Mouse (Mus musculus): ENCODE data around the gene Pip5k1b. TPM values are rescaled to one million over a fixed set of nuclear protein-coding genes. Genes with fewer than 3 reads are reported as not detected.
"Not testable (repeated sequence)": the region's sequence is repeated elsewhere in the genome, so short reads cannot be mapped to it uniquely, and the experiment has no call there.

The Pip5k1b gene
- polyA plus RNA-seq, 1 experiment from 2014 or later: 0.77 TPM

DNA sequence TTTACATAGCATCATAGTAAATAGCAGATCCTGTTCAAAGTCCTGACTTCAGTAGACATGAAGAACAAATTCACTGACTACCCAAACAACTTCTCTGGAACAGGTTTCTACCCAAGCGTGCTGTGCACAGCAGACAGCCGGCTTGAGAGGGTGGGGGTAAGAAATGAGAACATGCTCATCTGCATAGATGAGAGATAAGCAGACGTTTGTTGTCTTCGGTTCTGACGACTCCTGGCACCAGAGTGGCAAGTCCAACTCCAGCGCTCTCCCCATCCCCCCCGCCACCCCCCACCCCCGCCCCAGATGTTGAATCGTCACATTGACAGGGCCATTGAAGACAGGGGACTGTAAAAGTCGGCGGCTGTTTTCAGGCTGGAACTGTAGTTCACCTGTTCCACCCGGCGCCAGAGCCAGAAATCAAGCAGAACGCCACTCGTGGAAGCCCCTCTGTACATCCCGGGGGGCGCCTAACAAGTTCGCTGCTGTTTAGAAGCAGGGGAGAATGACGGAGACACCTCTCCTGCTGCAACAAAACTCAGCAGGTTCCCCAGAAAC, 684 bp downstream of the Pip5k1b start:
- no peak overlapping the region for H3K27ac ChIP-seq
- no peak overlapping the region for H3K9ac ChIP-seq
- WGBS: 0% methylated on average over 19 of the region's 19 CpGs
- no peak for ATAC-seq (ENCODE audit: insufficient number of reproducible peaks, low FRiP score, low TSS enrichment, low read depth)
- peaks cover 49% of the 10 kb centered on the region for H3K27me3 ChIP-seq
- H3K4me2 ChIP-seq: peak overlapping the region; percentile 96
- H3K9me3 ChIP-seq: no peaks in the 10 kb centered on the region
- peak overlapping the region; percentile 77 for H3K4me3 ChIP-seq
- no peaks in the 10 kb centered on the region for H3K36me3 ChIP-seq
- H3K4me1 ChIP-seq: peaks cover 26% of the 10 kb centered on the region

DNA sequence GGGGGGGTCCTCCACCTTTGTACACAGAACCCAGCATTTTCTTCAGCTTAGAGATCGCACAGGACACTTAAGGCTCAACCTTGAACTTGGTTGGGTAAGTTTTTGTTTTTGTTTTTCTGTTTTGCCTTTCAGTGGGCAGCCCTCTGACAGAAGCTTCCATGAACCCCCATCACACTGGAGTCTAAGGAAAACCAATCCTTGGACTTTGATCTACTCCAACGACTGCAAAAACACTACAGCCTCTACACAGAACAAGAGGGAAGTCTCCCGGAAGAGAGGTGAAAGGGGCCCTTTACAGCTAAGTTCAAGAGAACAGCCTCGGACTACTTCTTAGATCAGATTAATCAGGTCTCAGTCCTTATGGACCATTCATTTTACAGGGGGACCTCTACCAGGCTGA, 1.2 kb downstream of the Pip5k1b start:
- Histone ChIP-seq H3K4me3 (no peak overlapping the region), H3K27me3 (peaks cover 49% of the 10 kb centered on the region), H3K27ac (no peak overlapping the region), H3K36me3 (no peaks in the 10 kb centered on the region), H3K9ac (no peak overlapping the region), H3K4me2 (no peak overlapping the region), H3K4me1 (peaks cover 26% of the 10 kb centered on the region), H3K9me3 (no peaks in the 10 kb centered on the region)
- ATAC-seq (ENCODE audit: insufficient number of reproducible peaks, low FRiP score, low TSS enrichment, low read depth): no peak
- 24% methylated on average over 4 of the region's 4 CpGs for WGBS

DNA sequence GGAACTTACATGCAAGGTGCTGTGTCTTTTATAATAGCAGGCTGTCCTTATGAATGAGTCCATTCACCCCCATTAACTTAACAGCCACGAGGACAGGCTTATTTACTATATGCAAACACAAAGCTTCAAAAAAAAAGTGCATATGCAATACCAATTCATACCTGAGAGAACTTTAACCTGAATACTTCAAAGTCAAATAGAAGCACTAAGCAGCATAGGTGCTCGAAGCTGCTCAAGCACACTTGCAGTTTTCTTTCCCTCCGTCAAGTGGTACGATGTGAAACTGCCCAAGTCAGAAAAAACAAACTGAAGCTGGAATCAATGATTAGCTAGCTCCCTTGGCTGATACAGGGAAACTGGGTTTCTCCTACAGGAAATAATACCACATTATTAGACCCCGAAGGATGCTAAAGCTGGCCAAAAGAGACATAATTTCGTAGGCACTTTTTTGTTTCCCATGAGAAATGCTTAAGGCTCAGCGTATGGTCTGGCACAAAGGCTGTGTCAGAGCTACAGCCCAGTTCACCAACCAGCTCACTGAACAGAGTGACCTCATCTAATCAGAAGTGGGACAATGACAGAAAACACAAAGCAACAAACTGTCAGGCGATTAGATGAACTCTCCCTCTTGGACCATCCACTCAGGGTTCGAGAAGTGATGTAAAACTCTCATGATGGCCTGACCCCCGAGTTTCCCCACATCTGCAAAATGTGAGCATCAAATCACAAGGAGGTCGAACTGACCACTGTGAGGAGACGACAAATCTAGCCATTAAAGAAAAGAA, 2.2 kb downstream of the Pip5k1b start:
- no peaks in the 10 kb centered on the region for H3K36me3 ChIP-seq
- ATAC-seq (ENCODE audit: insufficient number of reproducible peaks, low FRiP score, low TSS enrichment, low read depth): no peak
- H3K4me1 ChIP-seq: peaks cover 26% of the 10 kb centered on the region
- no peak overlapping the region for H3K4me3 ChIP-seq
- WGBS: 70% methylated on average over 12 of the region's 12 CpGs
- H3K9ac ChIP-seq: no peak overlapping the region
- H3K27ac ChIP-seq: no peak overlapping the region
- no peak overlapping the region for H3K4me2 ChIP-seq
- no peaks in the 10 kb centered on the region for H3K9me3 ChIP-seq
- H3K27me3 ChIP-seq: peaks cover 44% of the 10 kb centered on the region

DNA sequence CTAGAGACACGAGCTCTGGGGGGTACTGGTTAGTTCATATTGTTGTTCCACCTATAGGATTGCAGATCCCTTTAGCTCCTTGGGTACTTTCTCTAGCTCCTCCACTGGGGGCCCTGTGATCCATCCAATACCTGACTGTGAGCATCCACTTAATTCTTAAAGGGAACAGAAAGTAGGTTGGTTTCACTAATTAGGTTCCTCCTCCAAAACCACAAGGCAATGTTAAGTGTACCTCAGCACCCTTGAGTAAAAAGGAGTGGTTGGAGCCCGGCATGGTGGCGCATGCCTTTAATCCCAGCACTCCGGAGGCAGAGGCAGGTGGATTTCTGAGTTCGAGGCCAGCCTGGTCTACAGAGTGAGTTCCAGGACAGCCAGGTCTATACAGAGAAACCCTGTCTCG, 3.0 kb downstream of the Pip5k1b start:
- not testable (repeated sequence) for H3K9ac ChIP-seq; H3K4me3 ChIP-seq; H3K27ac ChIP-seq; H3K9me3 ChIP-seq; H3K4me2 ChIP-seq; H3K36me3 ChIP-seq; ATAC-seq (ENCODE audit: insufficient number of reproducible peaks, low FRiP score, low TSS enrichment, low read depth)
- WGBS: 88% methylated on average over 6 of the region's 6 CpGs
- Histone ChIP-seq H3K4me1 (peaks cover 24% of the 10 kb centered on the region), H3K27me3 (peaks cover 39% of the 10 kb centered on the region)

DNA sequence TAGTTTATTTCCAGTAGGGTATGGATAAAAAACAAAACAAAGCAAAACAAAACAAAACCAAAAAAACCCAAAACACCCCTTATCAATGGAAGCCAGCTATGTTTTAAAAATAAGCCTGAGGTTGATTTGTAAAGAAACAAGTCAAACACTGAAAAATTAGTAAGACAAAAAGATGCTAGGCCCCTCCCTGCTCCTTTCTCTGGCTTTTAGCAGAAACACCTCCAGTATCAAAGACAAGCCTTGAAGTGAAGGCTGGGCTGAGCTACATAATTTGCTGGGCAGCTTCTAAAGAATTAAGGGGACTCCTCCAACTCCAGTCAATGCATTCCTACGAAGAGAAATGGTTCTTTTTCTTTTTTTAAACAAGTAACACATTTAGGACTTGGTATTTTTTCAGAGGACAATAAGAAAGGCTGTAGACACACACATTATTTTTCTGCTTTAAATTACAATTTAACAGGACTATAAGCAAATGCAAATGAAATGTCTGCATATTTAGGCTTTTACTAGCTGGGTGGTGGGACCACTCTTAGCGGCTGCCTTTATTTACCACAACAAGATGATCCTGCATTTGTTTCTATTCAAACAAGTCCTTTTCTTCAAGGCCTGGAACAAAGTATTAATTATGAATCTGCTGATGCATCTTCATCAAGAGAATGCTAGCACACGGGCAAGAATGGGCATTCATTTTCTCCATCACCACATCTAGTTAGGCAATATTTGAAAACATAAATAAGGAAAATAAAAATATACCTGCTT, 4.3 kb downstream of the Pip5k1b start:
- Histone ChIP-seq H3K4me3 (no peak overlapping the region), H3K9ac (no peak overlapping the region), H3K36me3 (no peaks in the 10 kb centered on the region), H3K4me1 (peaks cover 12% of the 10 kb centered on the region), H3K27me3 (peaks cover 28% of the 10 kb centered on the region), H3K9me3 (0 out of 2 replicates have a peak, but pooled peaks cover 5% of the 10 kb centered on the region), H3K4me2 (no peak overlapping the region), H3K27ac (no peak overlapping the region)
- ATAC-seq (ENCODE audit: insufficient number of reproducible peaks, low FRiP score, low TSS enrichment, low read depth): no peak
- 59% methylated on average over 3 of the region's 3 CpGs for WGBS

DNA sequence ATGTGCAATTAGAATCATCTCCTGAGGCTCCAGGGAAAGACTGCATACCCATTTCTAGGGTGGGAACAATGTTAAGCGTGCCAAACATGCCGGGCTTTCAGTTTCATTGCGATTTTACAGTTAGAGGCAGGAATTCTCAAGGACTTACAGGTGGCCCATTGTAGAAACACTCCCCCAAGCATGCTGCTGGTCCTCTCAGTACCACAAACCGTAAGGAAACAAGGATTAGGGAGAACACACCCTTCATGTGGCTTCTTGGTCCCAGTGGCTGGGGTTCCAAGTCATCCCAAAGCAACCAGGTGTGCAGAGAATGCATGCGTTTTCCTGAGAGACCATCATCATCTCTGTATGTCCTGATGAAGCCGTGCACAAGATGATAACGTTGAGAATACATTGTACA, 4.9 kb downstream of the Pip5k1b start:
- Histone ChIP-seq H3K4me1 (peaks cover 9% of the 10 kb centered on the region), H3K4me2 (no peak overlapping the region), H3K27ac (no peak overlapping the region), H3K4me3 (no peak overlapping the region), H3K27me3 (peaks cover 22% of the 10 kb centered on the region), H3K36me3 (no peaks in the 10 kb centered on the region), H3K9me3 (0 out of 2 replicates have a peak, but pooled peaks cover 5% of the 10 kb centered on the region), H3K9ac (no peak overlapping the region)
- WGBS: 68% methylated on average over 7 of the region's 7 CpGs
- ATAC-seq (ENCODE audit: insufficient number of reproducible peaks, low FRiP score, low TSS enrichment, low read depth): no peak

DNA sequence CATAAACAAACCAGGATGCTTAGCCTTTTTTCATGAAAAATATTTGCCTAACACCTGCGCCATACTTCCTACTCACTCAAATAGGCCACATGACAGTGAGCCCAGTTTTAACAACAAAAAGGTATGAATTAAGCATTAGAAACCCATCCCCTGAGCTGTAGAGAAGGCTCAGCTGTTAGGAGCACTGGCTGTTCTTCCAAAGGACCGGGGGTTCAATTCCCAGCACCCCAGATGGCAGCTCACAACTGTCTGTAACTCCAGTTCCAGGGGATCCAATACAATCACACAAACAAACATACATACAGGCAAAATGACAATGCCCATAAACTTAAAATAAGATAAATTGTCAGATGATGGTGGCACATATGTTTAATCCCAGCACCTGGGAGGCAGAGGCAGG, 5.7 kb downstream of the Pip5k1b start:
- Histone ChIP-seq H3K27me3 (peaks cover 15% of the 10 kb centered on the region), H3K36me3 (no peaks in the 10 kb centered on the region), H3K4me2 (no peak overlapping the region), H3K27ac (no peak overlapping the region), H3K4me1 (peaks cover 3% of the 10 kb centered on the region), H3K4me3 (no peak overlapping the region), H3K9ac (no peak overlapping the region), H3K9me3 (0 out of 2 replicates have a peak, but pooled peaks cover 5% of the 10 kb centered on the region)
- WGBS: 94% methylated on average over 2 of the region's 2 CpGs
- ATAC-seq (ENCODE audit: insufficient number of reproducible peaks, low FRiP score, low TSS enrichment, low read depth): no peak

DNA sequence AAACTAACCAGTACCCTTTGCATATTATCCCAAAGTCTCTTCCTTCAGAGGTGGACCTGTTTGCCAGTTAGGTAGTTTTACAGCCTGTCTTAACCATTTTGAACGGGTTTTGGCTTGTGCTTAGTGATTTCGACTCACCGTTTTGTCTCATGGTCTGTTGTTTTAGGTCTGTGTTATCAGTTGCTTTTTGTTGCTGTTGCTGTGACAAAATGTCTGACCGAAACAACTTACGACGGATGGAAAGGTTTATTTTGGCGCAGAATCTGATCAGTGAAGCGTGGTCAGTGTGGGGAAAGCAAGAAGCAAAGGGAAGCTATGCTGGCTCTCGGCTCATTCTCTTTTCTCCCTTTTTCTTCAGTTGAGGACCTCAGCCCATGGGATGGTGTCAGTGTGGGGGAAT, 7.3 kb downstream of the Pip5k1b start:
- Histone ChIP-seq H3K9ac (no peak overlapping the region), H3K27me3 (0 out of 2 replicates have a peak, but pooled peaks cover 2% of the 10 kb centered on the region), H3K4me2 (no peak overlapping the region), H3K4me3 (no peak overlapping the region), H3K4me1 (no peaks in the 10 kb centered on the region), H3K9me3 (0 out of 2 replicates have a peak, but pooled peaks cover 5% of the 10 kb centered on the region), H3K27ac (no peak overlapping the region), H3K36me3 (no peaks in the 10 kb centered on the region)
- no peak for ATAC-seq (ENCODE audit: insufficient number of reproducible peaks, low FRiP score, low TSS enrichment, low read depth)
- WGBS: 96% methylated on average over 9 of the region's 9 CpGs

DNA sequence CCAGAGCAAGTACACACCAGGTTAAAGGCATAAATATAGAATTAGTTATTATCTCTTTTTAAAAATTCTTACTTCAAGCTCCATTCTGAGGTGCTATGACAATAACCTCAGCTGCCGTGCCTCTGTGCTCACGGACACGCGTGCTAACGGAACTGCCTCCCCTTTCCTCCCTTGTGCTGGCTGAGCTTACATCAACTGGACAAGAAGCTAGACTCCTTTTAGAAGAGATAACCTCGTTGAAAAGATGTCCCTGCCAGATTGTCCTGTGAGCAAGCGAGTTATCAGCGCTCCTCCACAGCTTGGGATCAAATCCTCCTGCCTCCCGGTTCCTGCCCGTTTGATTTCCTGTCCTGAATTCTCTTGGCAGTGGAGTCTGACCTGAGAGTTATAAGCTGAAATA, 9.5 kb downstream of the Pip5k1b start:
- no peak overlapping the region for H3K9ac ChIP-seq
- no peak overlapping the region for H3K4me3 ChIP-seq
- H3K4me2 ChIP-seq: no peak overlapping the region
- 81% methylated on average over 10 of the region's 10 CpGs for WGBS
- H3K36me3 ChIP-seq: no peaks in the 10 kb centered on the region
- no peaks in the 10 kb centered on the region for H3K4me1 ChIP-seq
- no peak overlapping the region for H3K27ac ChIP-seq
- 0 out of 2 replicates have a peak, but pooled peaks cover 5% of the 10 kb centered on the region for H3K9me3 ChIP-seq
- no peak for ATAC-seq (ENCODE audit: insufficient number of reproducible peaks, low FRiP score, low TSS enrichment, low read depth)
- H3K27me3 ChIP-seq: no peaks in the 10 kb centered on the region

DNA sequence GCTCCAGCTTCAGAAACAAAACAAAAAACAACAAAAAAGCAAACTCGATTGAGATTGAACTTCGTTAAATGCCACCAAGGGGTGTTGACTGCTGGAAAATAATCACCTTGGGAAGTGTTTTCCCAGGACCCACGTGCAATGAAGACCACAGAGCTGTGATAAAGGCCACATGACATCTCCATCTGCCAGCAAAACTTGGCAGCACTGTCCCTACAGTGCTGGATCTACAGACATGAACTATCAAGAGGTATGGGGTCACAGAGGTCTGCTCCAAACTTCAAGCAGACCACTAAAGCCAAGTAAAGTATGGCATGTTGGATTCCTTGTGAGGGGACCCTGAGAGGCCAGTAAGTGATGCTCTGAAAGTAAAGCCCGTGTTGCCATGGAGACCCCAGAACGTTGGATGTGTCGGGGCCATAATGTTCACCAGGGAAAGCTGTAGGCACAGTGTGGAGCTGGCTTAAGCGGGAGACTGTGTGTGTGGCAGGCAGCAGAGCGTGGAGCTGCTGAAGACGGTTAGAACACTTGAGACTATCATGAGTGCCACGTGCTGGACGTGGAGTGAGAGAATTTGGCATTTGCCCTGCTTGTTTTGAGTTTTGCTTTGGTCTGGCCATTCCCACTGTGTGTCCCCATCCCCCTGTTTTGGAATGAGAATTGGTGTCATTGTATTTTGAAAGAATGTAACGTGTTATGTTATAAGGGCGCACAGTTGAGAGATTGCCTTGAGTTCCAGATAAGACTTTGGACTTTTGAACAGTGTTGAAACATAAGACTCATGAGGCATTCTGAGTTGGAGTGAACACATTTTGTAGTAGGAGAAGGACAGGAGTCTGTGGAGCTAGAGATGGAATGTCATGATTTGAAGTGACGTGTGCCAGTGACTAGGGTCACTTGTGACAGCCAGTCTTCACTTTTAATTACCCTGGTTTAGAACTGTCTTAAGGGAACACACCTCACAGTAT, 12.0 kb downstream of the Pip5k1b start:
- ATAC-seq (ENCODE audit: insufficient number of reproducible peaks, low FRiP score, low TSS enrichment, low read depth): no peak
- Histone ChIP-seq H3K9ac (no peak overlapping the region), H3K9me3 (0 out of 2 replicates have a peak, but pooled peaks cover 5% of the 10 kb centered on the region), H3K4me3 (no peak overlapping the region), H3K4me2 (no peak overlapping the region), H3K4me1 (no peaks in the 10 kb centered on the region), H3K36me3 (no peaks in the 10 kb centered on the region), H3K27ac (no peak overlapping the region), H3K27me3 (no peaks in the 10 kb centered on the region)
- 80% methylated on average over 14 of the region's 14 CpGs for WGBS

DNA sequence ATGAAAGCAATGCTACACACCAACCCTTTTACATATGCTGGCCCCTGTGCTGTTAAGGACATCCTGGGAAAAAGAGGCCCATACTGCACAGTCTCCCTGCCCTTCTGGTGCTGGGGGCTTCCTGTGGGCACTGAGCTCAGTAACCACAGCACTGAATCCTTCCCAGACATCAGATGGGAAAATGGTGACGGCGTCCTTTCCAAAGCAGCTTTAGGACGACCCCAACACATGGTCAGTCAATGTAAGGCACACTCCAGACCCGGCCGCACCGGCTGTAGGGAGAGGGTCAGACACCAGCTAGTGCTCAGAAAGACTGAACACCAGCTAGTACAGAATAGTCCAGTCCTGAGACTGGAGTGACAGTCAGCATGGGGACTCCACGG, 13.4 kb downstream of the Pip5k1b start:
- H3K9me3 ChIP-seq: no peaks in the 10 kb centered on the region
- no peak overlapping the region for H3K4me2 ChIP-seq
- no peaks in the 10 kb centered on the region for H3K27me3 ChIP-seq
- 83% methylated on average over 7 of the region's 7 CpGs for WGBS
- ATAC-seq (ENCODE audit: insufficient number of reproducible peaks, low FRiP score, low TSS enrichment, low read depth): no peak
- no peaks in the 10 kb centered on the region for H3K36me3 ChIP-seq
- H3K4me1 ChIP-seq: no peaks in the 10 kb centered on the region
- H3K4me3 ChIP-seq: no peak overlapping the region
- H3K27ac ChIP-seq: no peak overlapping the region
- H3K9ac ChIP-seq: no peak overlapping the region
